Mouse (Mus musculus) lung, postnatal 0 days (tissue): ENCODE measurements around the gene Ugt1a8.

ENCODE experiments used
- CTCF ChIP-seq: IDR thresholded peaks from 2 replicates; pipeline ENCODE4 v1.5.1; 2016; ENCODE audit warnings: antibody characterized with exemption, mild to moderate bottlenecking
- EP300 ChIP-seq: IDR thresholded peaks from 2 replicates; pipeline ENCODE4 v1.6.1; 2016; ENCODE audit warnings: antibody characterized with exemption, mild to moderate bottlenecking, control low read depth

GRCm38 (mm10) chr1:88262961-88263360 is 175.3 kb downstream of the Ugt1a8 start:
- TF ChIP-seq CTCF, result no peak
- no peak for TF ChIP-seq EP300
